Comparison of ENCODE assay signal across 27 mouse cellular contexts in the genomic region with DNA sequence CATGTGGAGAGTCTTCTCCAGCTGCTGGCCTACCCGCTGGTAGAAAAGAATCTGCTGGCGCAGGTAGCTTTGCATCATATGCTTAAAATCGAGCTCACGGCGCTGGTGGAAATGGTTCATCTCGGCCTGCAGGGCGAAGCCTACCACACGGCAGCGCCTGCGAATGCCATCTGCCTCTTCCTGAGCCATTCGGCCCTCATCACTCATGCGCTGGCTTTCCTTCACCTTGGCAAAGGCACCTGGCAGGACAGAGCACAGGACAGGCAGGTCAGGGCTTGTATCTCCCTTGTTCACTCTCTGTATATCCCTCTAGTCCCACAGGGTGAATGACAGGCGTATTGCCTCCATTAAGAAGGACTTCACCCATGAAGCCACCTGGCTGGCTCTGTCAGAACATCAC. TPM values are rescaled to one million over a fixed set of nuclear protein-coding genes. Genes with fewer than 3 reads are reported as not detected.
"Had no signal": no experiment of that assay in that cellular context is flagged by ENCODE, and none has a peak within 500 bp of the region (broad histone marks: within the 10 kb centered on the region; RNA-seq: fewer than 3 reads in every experiment).

No protein-coding gene starts in this region.

- ATAC-seq: liver, postnatal 0 days; lung, postnatal 0 days; midbrain, embryonic 13.5 days; midbrain, embryonic 16.5 days had no signal

- H3K9ac ChIP-seq: limb, embryonic 12.5 days; limb, embryonic 15.5 days; liver, embryonic 14.5 days; liver, postnatal 0 days; lung, embryonic 14.5 days; midbrain, embryonic 13.5 days; neural tube, embryonic 13.5 days; stomach, embryonic 15.5 days had no signal

- H3K27ac ChIP-seq: left cerebral cortex, adult 2 months; limb, embryonic 12.5 days; limb, embryonic 15.5 days; liver, embryonic 14.5 days; midbrain, embryonic 10.5 days; midbrain, embryonic 13.5 days; neural tube, embryonic 13.5 days; stomach, embryonic 15.5 days had no signal

- H3K9me3 ChIP-seq: limb, embryonic 15.5 days; midbrain, embryonic 10.5 days; midbrain, embryonic 13.5 days; neural tube, embryonic 13.5 days; stomach, embryonic 15.5 days had no signal

- H3K4me2 ChIP-seq: limb, embryonic 12.5 days; limb, embryonic 15.5 days; liver, embryonic 11.5 days; lung, embryonic 14.5 days; midbrain, embryonic 13.5 days; neural tube, embryonic 13.5 days; stomach, embryonic 15.5 days had no signal

- H3K4me3 ChIP-seq: left cerebral cortex, adult 2 months; limb, embryonic 12.5 days; limb, embryonic 15.5 days; megakaryocyte, embryonic 14.5 days; midbrain, embryonic 10.5 days; midbrain, embryonic 13.5 days; myocyte; neural tube, embryonic 13.5 days; stomach, embryonic 15.5 days had no signal

- DNase-seq: kidney, postnatal 10 days; kidney, postnatal 36 days; layer of hippocampus, postnatal 36 days; left cerebral cortex, postnatal 4 days; liver, postnatal 0 days; lung, embryonic 14.5 days; right cerebral cortex, postnatal 25 days; spleen, adult 18-20 months; thymus, adult 18-20 months; thymus, postnatal 36 days had no signal

- H3K27me3 ChIP-seq: limb, embryonic 12.5 days; limb, embryonic 15.5 days; midbrain, embryonic 13.5 days; neural tube, embryonic 13.5 days; stomach, embryonic 15.5 days had no signal

RNA-seq across cellular contexts. Expression of a gene that starts 53.6 kb away (rescaled TPM):
- total RNA-seq: monocyte, adult 5-6 weeks; neutrophil, adult 5-6 weeks had no signal

RNA-seq across cellular contexts. Expression of a gene that starts 54.0 kb away (rescaled TPM):
- total RNA-seq: layer of hippocampus, adult 8-10 months; layer of hippocampus, postnatal 36 days; left cerebral cortex, adult 2 months; left cerebral cortex, postnatal 14 days; left cerebral cortex, postnatal 4 days; monocyte, adult 5-6 weeks; neutrophil, adult 5-6 weeks had no signal
- polyA plus RNA-seq: liver, embryonic 11.5 days; liver, embryonic 14.5 days; liver, postnatal 0 days; lung, postnatal 0 days; midbrain, embryonic 10.5 days; midbrain, embryonic 13.5 days; midbrain, embryonic 16.5 days; neural tube, embryonic 13.5 days had no signal
